Mouse (Mus musculus) left cerebral cortex, adult 18-20 months (tissue): Measurements from ENCODE around the gene Tll2. TPM values are rescaled to one million over a fixed set of nuclear protein-coding genes. Genes with fewer than 3 reads are reported as not detected.

ENCODE experiments used
- total RNA-seq, 2 experiments: library from RNA; stranded (reverse); gene quantifications; 2 replicates each; pipeline ENCODE4 v1.2.3; 2021

The Tll2 gene
- total RNA-seq, 2 experiments from 2014 or later: 0.28 to 0.77 TPM

Other genes starting within 250 kb of the Tll2 start
- gene Blnk, start 212.3 kb downstream of the Tll2 start, total RNA-seq: 10 to 100 TPM in 1 of 2 experiments, 1 to 10 TPM in 1; 7.0 to 10.5 TPM
- gene Dntt, start 177.6 kb downstream of the Tll2 start, total RNA-seq: not detected
- 1 to 10 TPM; 3.8 to 6.9 TPM for gene Opalin, start 129.7 kb downstream of the Tll2 start, total RNA-seq
- 100 to 1,000 TPM; 130 TPM for gene Tm9sf3, start 57.2 kb upstream of the Tll2 start, total RNA-seq
- 1 to 10 TPM; 2.4 to 2.6 TPM for gene Pik3ap1, start 178.3 kb upstream of the Tll2 start, total RNA-seq